Mouse (Mus musculus) testis, adult 10 weeks (tissue): ENCODE results near the gene Dgkq. TPM values are rescaled to one million over a fixed set of nuclear protein-coding genes. Genes with fewer than 3 reads are reported as not detected.

Experiments
- polyA plus RNA-seq: library from polyadenylated mRNA; stranded (reverse); fragments of 350-450 nt; fragmentation: Illumina TruSeq; extraction: RNeasy Lipid Tissue Mini Kit (QIAGEN cat#74804); gene quantifications from one replicate; pipeline ENCODE4 v1.2.3, GENCODE M21; 2014; ENCODE audit warnings: low read depth, low replicate concordance

Gene Dgkq
- 1.6 TPM for polyA plus RNA-seq

DNA sequence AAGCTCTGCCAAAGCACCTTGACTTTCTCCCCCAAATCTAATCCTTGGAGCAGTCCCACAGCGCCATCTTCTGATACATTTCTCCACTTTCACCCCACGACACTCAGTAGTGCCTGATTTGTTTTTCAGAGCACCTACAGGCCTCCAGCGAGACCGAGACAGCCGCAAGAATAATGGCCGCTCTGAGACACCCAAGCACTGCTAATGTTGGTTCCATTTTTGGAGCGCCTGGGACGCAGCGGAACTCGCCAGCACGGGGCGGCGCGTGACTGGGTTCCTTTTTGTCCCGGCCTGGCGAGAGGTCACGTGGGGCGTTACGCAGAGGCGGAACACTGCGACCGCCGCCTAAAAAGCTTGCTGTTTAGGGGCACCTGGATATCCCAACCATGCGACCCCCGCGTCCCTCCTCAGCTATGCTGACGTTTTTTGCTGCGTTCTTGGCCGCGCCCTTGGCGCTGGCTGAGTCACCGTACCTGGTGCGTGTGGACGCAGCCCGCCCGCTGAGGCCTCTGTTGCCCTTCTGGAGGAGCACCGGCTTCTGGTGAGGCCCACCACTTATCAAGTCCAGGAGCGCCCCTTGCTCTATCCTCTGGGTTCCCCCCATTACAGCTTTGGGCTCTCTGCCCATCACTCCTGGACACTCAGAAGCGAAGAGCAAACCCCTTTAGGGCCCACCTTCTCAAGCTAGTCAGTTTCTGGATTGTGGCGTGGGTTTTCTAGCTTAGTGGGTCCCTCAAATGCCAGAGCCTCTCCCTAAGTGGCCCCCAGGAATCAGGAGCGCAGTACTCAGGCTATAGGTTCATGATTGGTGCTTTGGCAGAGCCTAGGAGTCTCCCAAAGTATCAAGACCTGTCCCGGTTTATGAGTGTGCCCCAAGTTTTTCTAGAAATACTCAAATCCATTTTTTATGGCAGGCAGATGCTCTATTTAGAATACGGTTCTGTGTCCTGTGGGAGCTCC is at the start of gene Dgkq:
Gene Dgkq (minus strand): TSS at position 696 of the 960 bp plus-strand sequence.

DNA sequence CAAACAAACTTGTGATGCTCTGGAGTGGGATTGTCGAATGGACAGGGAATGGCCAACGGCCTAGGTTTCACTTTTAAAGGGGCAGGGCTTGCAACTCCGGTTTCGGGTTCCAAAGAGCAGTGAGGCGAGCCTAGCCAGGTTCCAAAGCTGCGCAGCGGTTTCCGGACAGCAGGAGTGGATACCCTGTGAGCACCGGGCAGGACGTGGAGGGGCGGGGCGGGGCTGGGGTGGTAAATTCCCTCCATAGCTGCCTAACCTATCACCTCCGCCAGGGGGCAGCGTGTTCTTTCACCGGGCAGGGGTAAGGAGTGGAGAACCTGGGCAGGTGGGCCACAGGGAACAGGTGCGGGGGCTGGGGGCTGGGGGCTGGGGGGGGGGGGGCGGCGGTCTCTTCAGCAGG is 22.8 kb upstream of the Dgkq start, which contains the start of gene Fgfrl1:
Gene Fgfrl1 (plus strand): TSS at position 112 of the 400 bp plus-strand sequence.

DNA sequence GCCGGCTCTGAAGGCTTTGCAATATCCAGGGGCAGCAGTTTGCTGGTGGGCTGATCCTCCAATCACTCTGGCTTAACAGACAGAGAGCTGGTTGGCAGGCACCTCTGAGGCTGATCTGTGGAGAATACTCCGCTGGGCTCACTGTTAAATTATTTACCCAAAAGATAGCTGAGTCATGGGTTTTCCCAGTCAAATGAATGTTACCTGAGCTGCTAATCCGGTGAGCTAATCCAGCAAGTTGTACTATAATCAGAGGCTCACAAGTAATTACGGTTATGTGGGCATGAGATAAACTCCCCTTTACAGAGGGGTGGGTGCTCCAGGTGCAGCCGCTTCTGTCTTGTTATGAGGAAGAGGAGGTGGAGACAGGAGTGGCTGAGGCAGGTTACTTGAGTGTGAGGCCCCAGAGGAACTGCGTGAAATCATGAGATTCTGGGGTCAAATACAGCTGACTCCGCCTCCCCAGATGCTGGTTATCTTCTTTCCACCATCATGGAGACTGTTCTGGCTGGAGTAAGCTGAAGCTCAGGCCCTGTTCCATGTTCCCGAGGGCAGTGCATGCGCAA is 5.9 kb upstream of the Dgkq start, which contains the start of gene Slc26a1:
Gene Slc26a1 (minus strand): TSS at position 319 of the 566 bp plus-strand sequence.

DNA sequence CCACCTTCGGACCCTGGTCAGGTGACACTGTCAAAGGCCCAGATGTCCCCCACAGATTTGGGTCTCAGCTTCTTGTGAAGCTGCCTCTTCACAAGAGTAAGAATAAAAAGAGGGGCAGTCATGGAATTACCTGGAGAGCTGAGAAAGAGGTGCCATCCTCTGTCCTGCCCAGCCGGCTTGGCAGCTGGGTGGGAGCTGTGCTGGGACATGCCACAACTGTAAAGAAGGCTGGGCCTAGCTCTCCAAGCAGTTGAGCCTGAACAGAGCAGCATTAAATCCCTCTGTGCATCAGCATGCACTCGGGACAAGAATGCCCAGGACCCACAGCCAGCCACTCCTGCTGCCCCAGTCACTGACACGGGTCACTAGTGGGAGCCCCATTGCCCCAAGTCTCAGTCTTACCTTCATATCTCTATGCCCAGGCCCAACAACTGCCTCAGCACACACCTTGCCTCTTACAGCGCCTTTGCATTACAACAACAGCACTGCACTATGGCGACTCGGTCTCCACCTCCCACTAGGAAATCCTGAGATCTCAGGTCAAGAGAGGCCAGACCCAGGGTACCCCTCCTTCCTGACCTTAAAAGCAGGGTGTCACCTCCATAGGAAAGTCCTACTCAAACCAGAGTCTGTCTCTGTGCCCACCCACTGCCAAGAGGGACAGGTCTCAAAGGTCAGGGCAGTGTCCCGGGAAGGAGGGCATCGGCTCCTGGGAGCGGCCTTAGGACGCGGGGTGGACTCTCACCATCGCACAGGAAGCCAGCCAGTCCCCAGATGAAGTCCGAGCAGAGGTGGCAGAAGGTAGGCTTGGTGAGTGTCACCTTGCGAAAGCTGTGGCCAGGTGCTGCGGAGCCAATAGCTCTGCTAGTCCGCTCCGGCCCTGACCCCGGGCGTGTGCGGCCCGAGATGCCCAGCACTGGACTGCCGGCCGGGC is 9.5 kb downstream of the Dgkq start, which contains the start of gene Idua:
Gene Idua (plus strand): TSS at position 634 of the 934 bp plus-strand sequence.

DNA sequence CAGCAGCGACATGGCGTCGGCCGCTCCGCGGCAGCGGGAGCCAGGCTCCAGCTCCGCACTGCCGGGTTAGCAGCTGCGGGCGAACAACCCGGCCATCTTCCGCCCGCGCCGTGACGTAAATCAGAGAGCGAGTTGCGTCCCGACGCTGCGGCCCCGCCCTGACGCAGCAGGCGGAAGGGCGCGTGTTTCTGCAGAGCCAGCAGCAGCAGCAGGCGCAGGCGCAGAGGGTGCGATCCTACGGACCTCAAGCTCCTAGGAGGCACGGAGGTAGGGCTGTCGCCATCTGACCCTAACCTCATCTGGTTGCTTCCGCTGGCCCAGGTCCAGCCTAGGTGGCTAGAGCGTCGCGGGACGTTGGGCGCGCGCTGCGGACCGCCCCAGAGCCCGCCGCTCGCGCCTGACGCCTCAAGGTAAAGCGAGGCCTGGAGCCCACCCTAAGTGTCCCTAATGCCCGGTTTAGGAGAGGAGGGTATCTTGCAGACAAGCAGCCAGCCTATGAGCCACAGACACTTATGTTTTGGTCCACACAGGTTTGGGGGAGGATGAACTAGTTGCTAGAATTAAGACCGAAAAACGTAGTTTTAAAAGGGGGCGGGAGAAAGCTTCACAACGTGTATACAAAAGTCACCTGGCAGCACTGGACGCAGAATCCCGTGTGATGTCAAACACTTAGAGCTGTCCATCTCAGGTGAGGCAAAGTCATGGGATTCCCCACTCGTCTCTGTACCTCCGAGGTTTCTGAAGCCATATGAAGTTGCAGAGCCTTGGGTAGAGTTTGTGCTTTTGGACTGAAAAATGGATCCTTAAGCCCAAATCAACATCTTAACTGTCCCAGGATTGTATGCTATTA is 39.6 kb downstream of the Dgkq start, which contains the start of the genes Gak and Tmem175:
Gene Gak (minus strand): TSS at position 122 of the 850 bp plus-strand sequence.
Gene Tmem175 (plus strand): TSS at position 137 of the 850 bp plus-strand sequence.

Other genes with a start within 250 kb of the Dgkq start
- 30.3 TPM for gene Atp5k, start 235.2 kb downstream of the Dgkq start, polyA plus RNA-seq
- 0.08 TPM for gene Mfsd7a, start 220.8 kb downstream of the Dgkq start, polyA plus RNA-seq
- gene Pcgf3, start 208.4 kb downstream of the Dgkq start, polyA plus RNA-seq, result 9.6 TPM
- gene Cplx1, start 119.6 kb downstream of the Dgkq start, polyA plus RNA-seq, result 0.29 TPM
- 26.0 TPM for gene Gak, start 39.9 kb downstream of the Dgkq start, polyA plus RNA-seq
- 43.3 TPM for gene Tmem175, start 39.9 kb downstream of the Dgkq start, polyA plus RNA-seq
- gene Idua, start 9.3 kb downstream of the Dgkq start, polyA plus RNA-seq, result 1.4 TPM
- gene Slc26a1, start 5.9 kb upstream of the Dgkq start, polyA plus RNA-seq, result not detected
- 2.9 TPM for gene Fgfrl1, start 22.7 kb upstream of the Dgkq start, polyA plus RNA-seq
- 12.3 TPM for gene Rnf212, start 105.3 kb upstream of the Dgkq start, polyA plus RNA-seq
- not detected for gene Tmed11, start 125.7 kb upstream of the Dgkq start, polyA plus RNA-seq
- not detected for gene Vmn2r8, start 139.2 kb upstream of the Dgkq start, polyA plus RNA-seq
- gene Vmn2r9, start 182.9 kb upstream of the Dgkq start, polyA plus RNA-seq, result not detected